Mouse (Mus musculus) gastrocnemius, postnatal 25 days (tissue): ENCODE data around the gene Rflnb. TPM values are rescaled to one million over a fixed set of nuclear protein-coding genes. Genes with fewer than 3 reads are reported as not detected.

Source experiments
- DNase-seq: peaks from one replicate; pipeline ENCODE4 v3.0.0; 2022
- long read RNA-seq, 2 experiments: library from polyadenylated mRNA; stranded (forward); transcript quantifications; one replicate each; pipeline ENCODE4 v2.0.0; 2021
- total RNA-seq, 2 experiments: library from RNA; stranded (reverse); gene quantifications; 1 replicate in 1 of 2; 2 replicates in 1 of 2; pipeline ENCODE4 v1.2.3; 2021

Gene Rflnb
- total RNA-seq = 10 to 100 TPM; 22.5 to 34.6 TPM
- long read RNA-seq, experiment 1, transcript Rflnb-201 (3 exons, 3,512 nt) = major isoform, 8 of 15 reads
- long read RNA-seq, experiment 1, partial matches to known transcripts = 0 of 15 reads
- long read RNA-seq, experiment 1, other reads (novel, unspliced or antisense) = 7 of 15 reads
- long read RNA-seq, experiment 2, transcript Rflnb-201 (3 exons, 3,512 nt) = major isoform, 17 of 21 reads
- long read RNA-seq, experiment 2, partial matches to known transcripts = 0 of 21 reads
- long read RNA-seq, experiment 2, other reads (novel, unspliced or antisense) = 4 of 21 reads

- peak; percentile 91 for DNase-seq
Observed at GRCm38 (mm10) chr11:76027139-76028071, at the start of gene Rflnb. Rflnb (minus strand) TSS chr11:76027782.

DNA sequence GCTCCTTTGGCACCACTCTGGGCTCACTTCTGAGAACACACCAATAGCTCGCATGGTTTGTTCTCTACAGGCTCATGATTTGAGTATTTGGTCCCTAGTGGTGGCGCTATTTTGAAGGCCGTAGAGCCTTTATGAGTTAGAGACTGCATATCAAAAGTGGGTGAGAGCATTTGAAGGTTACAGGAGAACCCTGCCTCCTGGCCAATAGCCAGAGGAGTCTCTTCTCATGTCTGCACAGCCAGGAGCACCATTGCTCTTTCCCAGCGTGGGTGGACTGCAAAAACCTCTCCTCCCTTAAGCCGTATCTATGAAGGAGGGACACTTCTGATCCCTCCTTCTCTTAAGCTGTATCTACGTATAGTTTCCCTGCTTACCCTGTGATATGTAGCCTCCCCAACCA lies 49.8 kb upstream of the Rflnb start:
- no peak for DNase-seq

DNA sequence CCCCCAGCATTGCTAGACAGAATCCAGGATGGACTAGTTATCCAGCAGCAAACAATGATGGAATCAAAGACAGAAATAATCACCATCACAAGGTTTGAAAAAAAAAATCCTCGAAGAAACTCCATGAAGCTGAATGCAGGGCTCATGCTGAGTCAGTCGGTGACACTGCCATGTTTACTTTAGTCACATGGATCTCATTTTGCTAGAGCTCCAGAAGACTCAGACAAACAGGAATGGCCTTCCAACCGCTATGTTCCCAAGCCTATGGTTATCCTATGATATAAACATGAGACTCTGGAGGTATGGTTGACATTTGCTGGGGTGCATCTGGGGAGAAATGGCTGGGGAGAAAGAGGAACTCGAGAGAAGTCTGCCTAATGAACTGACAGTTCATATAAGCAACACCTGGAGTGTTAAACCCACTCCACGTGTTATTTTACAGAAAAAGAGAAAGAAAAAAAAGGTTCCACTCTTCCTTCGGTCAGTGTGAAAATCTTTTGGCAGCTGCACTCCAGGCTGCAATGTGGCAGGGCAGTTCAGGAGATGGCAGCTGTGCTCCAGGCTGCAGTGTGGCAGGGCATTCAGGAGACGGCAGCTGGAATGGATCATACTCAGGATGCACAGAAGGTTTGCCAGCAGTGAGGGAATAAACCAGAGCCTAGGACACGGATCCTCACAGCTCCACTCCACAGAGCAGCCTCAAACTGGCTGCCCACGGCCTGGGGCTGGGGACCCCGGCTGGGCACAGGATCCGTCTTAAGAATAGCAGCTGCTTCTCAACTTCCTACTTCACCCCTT lies 46.9 kb upstream of the Rflnb start:
- DNase-seq = no peak

- peak; percentile 55 for DNase-seq
Observed at GRCm38 (mm10) chr11:76069816-76070215, 42.2 kb upstream of the Rflnb start.

- no peak for DNase-seq
Observed at GRCm38 (mm10) chr11:76066563-76067156, 39.1 kb upstream of the Rflnb start.

GRCm38 (mm10) chr11:76065521-76066095 lies 38.0 kb upstream of the Rflnb start:
- peak; percentile 64 for DNase-seq

GRCm38 (mm10) chr11:76064411-76064810 lies 36.8 kb upstream of the Rflnb start:
- DNase-seq = no peak

GRCm38 (mm10) chr11:76060906-76061305 lies 33.3 kb upstream of the Rflnb start:
- no peak for DNase-seq

DNA sequence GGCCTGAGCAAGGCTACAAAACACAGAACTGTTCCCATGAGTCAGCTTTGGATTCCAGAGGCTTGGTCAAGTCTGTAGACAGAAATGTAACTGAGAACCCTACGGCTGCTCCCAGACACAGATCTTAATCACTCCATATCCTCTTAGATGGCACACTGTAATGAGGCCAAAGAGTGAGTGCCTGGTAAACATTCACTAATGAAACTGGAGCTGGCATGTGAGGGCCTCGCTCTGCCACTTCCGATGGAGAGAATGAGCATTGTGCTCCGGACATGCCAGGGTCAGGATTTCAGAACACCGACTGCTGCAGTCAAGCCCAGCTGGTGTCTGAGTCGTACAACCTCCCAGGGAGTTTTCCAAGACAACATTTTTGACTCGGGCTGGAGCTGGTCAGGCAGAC lies 32.4 kb upstream of the Rflnb start:
- DNase-seq = no peak

DNA sequence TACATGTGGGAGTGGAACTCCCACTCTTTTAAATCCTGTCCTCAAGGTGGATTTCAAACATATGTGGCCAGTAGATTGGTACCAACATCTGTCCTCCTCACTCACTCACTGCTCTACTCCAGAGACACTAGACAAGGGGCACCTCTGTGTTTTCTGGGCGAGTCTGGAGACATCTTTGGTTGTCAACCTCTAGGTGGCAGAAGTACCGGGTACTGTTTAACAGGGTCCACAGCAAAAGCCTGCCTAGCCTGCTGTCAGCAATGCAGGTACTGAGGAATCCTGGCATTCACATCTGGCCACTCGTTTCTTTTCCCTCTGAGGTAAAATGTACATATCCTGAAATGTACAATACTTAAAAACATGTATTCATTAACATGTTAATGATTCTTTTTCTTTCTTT lies 28.9 kb upstream of the Rflnb start:
- no peak for DNase-seq

DNA sequence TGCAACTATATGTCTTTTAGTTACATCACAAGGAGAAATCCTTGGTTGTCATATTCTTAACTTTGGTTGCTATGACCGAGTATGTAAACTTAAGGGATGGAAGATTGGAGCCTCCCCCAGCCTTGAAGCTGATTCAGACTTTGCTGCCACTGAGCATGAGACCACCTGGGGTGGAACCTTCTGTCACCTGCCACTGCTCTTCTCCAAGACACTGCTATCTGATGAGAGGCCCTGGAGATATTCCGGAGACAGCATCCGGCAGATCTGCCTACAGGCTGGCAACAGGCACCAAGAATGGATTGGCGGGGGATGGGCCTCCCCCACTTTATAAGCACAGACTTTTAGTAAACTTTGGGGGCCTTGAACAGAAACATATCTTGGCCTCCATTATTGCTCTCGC lies 24.9 kb upstream of the Rflnb start:
- DNase-seq = no peak

DNA sequence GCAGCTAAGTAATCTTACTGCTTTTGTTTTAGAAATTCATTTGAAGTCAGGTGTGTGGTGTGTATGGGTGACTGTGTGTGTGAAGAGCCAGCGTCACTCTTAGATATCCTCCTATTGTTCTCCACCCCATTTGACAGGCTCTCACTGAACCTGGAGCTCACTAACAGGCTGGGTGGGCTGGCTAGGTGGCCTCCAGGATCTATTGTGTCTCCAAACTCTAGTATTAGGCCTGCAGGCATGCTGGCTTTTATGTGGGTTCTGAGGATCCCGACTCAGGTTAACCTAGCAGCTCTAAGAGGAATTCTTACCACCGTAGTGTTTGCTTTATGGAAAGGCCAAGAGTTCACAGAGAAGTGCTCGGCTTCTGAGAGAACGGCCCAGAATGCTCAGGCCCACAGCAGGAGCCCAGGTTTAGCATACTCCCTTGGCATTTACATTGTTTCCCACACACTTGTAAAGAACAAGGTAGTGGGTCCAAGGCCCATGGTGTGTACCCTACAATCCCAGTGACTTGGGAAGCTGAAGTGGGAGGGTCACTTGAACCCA lies 23.5 kb upstream of the Rflnb start:
- no peak for DNase-seq

DNA sequence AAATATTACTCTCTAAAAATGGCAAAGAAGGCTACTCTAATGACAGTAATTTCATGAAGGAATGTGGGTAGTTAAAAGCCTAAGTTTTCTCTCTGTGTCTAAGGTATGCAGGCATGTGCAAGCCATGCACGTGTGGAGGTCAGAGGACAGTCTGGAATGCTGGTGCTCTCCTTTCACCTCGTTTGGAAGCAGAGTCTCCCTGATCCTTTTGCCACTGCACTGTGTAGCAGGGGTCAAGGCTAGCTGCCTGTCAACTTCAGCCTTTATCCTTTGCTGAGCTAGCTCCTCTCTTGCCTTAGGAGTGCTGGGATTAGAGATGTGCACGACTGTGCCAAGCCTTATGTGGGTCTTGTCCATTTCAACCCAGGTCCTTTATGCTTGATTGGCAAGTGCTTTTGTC lies 22.9 kb upstream of the Rflnb start:
- DNase-seq = no peak

DNA sequence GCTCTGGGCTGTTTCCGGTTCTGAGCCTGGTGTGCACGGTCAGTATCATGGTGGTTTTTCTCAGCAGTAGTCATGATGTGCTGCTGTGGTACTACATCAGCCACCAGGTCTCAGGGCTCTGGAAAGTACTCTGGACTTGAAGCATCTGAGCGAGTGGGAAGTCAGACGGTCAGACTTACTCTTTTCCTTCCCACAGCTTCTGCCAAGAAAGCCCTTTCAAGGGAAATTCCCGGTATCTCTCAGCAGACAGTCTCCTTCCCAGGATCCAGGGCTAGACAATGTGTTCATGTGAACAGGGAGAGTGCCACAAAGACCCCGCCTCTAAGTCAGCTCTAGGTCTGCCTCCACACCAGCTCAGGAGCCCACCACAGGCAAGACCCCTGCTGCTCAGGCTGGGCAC lies 17.8 kb upstream of the Rflnb start:
- DNase-seq = no peak

- DNase-seq = no peak
Observed at GRCm38 (mm10) chr11:76044468-76044867, 16.9 kb upstream of the Rflnb start.

DNA sequence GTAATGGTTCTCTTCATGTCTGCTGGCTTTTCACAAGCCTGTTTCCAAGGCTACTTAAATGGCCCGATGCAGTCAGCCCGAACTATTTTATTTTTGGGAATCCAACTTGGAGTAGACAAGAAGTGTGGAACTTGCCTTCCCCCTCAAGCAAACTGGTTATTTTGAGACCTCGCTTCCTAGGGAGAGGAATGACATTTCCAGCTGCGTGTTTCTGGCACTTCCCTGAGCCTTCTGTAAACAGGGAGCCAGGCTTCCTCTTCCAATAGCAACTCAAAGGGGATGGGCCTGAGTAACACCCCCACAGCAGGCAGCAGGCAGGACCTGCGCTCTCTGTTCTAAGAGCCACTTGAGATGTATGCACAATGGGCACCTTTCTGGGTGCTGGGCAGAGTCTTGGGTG lies 15.3 kb upstream of the Rflnb start:
- peak; percentile 66 for DNase-seq

DNA sequence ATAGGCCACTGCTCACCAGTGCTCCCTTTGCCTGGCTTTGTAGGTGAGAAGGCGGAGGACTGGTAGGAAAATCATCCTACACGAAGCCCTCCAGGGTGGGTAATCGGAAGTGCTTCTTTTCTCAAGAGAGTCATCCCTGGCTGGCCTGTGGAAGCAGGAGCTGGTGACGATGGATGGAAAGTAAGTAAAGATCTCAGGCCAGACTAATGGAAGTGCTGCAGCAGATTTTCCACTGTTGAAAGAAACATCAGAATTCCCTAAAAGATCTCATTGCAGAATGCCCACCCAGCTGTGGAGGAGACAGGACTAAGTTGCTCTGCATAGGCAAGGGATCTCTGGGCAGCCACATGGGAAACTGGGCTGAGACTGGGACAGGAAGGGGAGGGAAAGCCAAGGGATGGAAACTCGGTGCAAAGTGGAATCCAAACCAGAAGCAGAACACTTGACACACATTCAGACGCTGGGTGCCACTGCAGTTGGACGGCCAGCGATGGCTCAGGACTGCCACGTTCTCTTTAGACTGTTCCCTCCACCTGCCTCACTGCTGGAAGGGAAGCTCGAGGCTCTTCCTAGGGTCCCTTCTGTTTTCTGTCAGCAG lies 14.6 kb upstream of the Rflnb start:
- peak; percentile 46 for DNase-seq

DNA sequence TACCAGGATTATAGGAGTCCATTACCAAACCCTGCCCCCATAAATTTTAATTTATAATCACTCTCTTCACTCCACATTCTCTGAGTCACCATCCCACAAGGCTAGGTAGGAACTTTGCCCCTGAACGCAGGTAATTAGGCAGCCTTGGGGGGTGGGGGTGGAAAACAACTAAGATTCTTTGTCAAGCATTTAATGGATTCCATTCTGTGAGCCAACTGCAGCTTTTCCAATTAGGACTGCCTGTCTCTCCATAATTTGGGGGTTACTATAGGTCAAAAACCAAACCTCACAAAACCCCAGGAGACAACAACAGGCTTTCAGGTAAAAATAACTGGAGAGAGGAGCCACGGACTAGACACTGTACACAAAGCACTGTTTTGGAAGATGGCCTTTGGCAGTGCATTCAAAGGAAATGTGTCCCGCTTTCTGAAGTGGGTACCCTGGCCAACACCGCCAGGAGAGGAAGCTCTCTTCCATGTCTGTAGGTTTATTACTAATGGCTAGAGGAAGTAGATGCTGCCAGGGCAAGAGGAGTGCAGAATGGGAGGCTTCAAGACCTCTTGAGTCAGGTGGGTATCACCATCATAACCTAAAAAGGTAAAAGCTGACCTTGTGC lies 13.3 kb upstream of the Rflnb start:
- no peak for DNase-seq

- no peak for DNase-seq
Observed at GRCm38 (mm10) chr11:76040106-76040505, 12.5 kb upstream of the Rflnb start.

GRCm38 (mm10) chr11:76039271-76040053 lies 11.9 kb upstream of the Rflnb start:
- no peak for DNase-seq
